Mouse (Mus musculus): ENCODE data around the gene Pdlim4. TPM values are rescaled to one million over a fixed set of nuclear protein-coding genes. Genes with fewer than 3 reads are reported as not detected.
"Not testable (repeated sequence)": the region's sequence is repeated elsewhere in the genome, so short reads cannot be mapped to it uniquely, and the experiment has no call there.

The Pdlim4 gene
- polyA plus RNA-seq, 1 experiment, result 20.0 TPM

GRCm38 (mm10) chr11:54011255-54011654, 57.6 kb downstream of the Pdlim4 start:
- H3K4me3 ChIP-seq (ENCODE audit: insufficient read depth, low read length), result no peak overlapping the region
- H3K27ac ChIP-seq (ENCODE audit: insufficient read depth, low read length), result no peak overlapping the region
- H3K4me1 ChIP-seq (ENCODE audit: control insufficient read depth, insufficient read depth, low read length), result no peaks in the 10 kb centered on the region; the same call in 1 of the 2 replicates
- TF ChIP-seq POLR2A (IDR thresholded peaks at IDR 0.05; ENCODE audit: low read depth, low read length), result no peak

DNA sequence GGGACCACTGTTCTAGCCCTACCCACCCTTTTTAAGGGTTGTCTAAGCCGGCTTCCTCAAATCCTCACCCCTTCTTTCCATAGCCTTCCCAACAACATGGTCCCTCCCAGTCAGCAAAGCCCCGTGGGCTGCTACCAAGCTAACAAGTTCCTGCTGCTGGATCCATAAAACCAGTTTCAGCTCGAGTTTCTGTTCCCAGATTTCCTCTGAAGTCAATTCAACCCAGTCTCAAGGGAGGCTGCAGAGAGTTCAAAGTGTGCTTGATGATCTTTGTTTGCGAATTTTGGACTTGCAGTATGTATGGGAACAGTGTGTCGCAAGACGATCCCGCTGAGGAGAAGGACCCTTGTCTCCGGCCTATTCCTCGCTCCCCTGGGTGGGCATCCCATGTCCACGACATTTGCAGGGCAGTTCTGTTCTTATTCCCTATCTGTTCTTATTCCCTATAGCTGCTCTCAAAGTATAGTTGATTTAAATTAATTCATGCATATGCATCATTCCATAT, 60.3 kb downstream of the Pdlim4 start:
- H3K27ac ChIP-seq (ENCODE audit: insufficient read depth, low read length), result no peak overlapping the region

GRCm38 (mm10) chr11:54007717-54008116, 61.1 kb downstream of the Pdlim4 start:
- TF ChIP-seq CTCF (IDR thresholded peaks at IDR 0.05; ENCODE audit: borderline replicate concordance, insufficient read depth, low read length) (no peak), POLR2A (IDR thresholded peaks at IDR 0.05; ENCODE audit: low read depth, low read length) (no peak)
- Histone ChIP-seq H3K4me1 (ENCODE audit: control insufficient read depth, insufficient read depth, low read length) (peaks cover 4% of the 10 kb centered on the region; the same call in 1 of the 2 replicates), H3K27ac (ENCODE audit: insufficient read depth, low read length) (no peak overlapping the region), H3K4me3 (ENCODE audit: insufficient read depth, low read length) (no peak overlapping the region)

More for the DNA sequence above, 60.3 kb downstream of the Pdlim4 start:
- Histone ChIP-seq H3K4me1 (ENCODE audit: control insufficient read depth, insufficient read depth, low read length) (peaks cover 4% of the 10 kb centered on the region; the same call in 1 of the 2 replicates), H3K4me3 (ENCODE audit: insufficient read depth, low read length) (no peak overlapping the region)
- TF ChIP-seq CTCF (IDR thresholded peaks at IDR 0.05; ENCODE audit: borderline replicate concordance, insufficient read depth, low read length) (no peak), POLR2A (IDR thresholded peaks at IDR 0.05; ENCODE audit: low read depth, low read length) (no peak)

DNA sequence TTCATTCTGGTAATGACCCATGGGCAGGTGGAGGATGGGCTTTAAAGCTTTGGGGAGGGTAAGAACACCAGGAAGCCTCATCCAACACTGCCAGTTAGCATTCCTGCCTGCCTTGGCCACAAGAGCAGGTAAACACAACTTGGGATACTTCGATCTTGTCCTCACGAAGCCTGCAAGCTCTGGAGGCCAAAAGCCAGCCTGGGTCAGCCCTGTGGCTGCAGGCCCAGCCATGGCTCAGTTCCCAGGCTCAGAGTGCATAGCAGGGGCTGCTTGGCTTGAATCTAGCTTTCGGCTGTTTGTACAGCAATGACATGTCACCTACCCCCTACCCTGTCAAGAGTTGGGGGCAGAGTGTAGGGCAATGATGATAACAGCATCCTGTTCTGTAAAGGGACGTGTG, 61.9 kb downstream of the Pdlim4 start:
- Histone ChIP-seq H3K27ac (ENCODE audit: insufficient read depth, low read length) (no peak overlapping the region), H3K4me3 (ENCODE audit: insufficient read depth, low read length) (no peak overlapping the region), H3K4me1 (ENCODE audit: control insufficient read depth, insufficient read depth, low read length) (peaks cover 4% of the 10 kb centered on the region; the same call in 1 of the 2 replicates)
- no peak for TF ChIP-seq CTCF (IDR thresholded peaks at IDR 0.05; ENCODE audit: borderline replicate concordance, insufficient read depth, low read length)
- no peak for TF ChIP-seq POLR2A (IDR thresholded peaks at IDR 0.05; ENCODE audit: low read depth, low read length)

- H3K4me1 ChIP-seq (ENCODE audit: control insufficient read depth, insufficient read depth, low read length); H3K27ac ChIP-seq (ENCODE audit: insufficient read depth, low read length); H3K4me3 ChIP-seq (ENCODE audit: insufficient read depth, low read length): not testable (repeated sequence)
Observed at GRCm38 (mm10) chr11:54006362-54006761, 62.5 kb downstream of the Pdlim4 start.

Other genes with a start within 250 kb of the Pdlim4 start
- gene Gm12216, start 209.8 kb downstream of the Pdlim4 start, polyA plus RNA-seq (2011; ENCODE audit: insufficient read length, low read depth, missing spikeins), result not detected in 2 replicates
- 7.1 and 7.2 TPM in 2 replicates for gene Slc22a5, start 177.4 kb downstream of the Pdlim4 start, polyA plus RNA-seq (2011; ENCODE audit: insufficient read length, low read depth, missing spikeins)
- 7.1 and 7.5 TPM in 2 replicates for gene Slc22a21, start 88.7 kb downstream of the Pdlim4 start, polyA plus RNA-seq (2011; ENCODE audit: insufficient read length, low read depth, missing spikeins)
- gene Slc22a4, start 40.9 kb downstream of the Pdlim4 start, polyA plus RNA-seq (2011; ENCODE audit: insufficient read length, low read depth, missing spikeins), result 1.1 TPM in 1 of 2 replicates, not detected in the other
- 76.7 and 86.7 TPM in 2 replicates for gene P4ha2, start 31.1 kb upstream of the Pdlim4 start, polyA plus RNA-seq (2011; ENCODE audit: insufficient read length, low read depth, missing spikeins)
- not detected in 2 replicates for gene Csf2, start 180.7 kb upstream of the Pdlim4 start, polyA plus RNA-seq (2011; ENCODE audit: insufficient read length, low read depth, missing spikeins)
- not detected in 2 replicates for gene Il3, start 198.3 kb upstream of the Pdlim4 start, polyA plus RNA-seq (2011; ENCODE audit: insufficient read length, low read depth, missing spikeins)
- gene Acsl6, start 234.8 kb upstream of the Pdlim4 start, polyA plus RNA-seq (2011; ENCODE audit: insufficient read length, low read depth, missing spikeins), result 0.77 and 1.1 TPM in 2 replicates